Mouse (Mus musculus): ENCODE results near the gene Cbln1. TPM values are rescaled to one million over a fixed set of nuclear protein-coding genes. Genes with fewer than 3 reads are reported as not detected.

Gene Cbln1
- 8.4 and 10.8 TPM in 2 replicates for polyA plus RNA-seq (2014; fragmentation: Nextera tagmentation; extraction: Ambion mirVana)

DNA sequence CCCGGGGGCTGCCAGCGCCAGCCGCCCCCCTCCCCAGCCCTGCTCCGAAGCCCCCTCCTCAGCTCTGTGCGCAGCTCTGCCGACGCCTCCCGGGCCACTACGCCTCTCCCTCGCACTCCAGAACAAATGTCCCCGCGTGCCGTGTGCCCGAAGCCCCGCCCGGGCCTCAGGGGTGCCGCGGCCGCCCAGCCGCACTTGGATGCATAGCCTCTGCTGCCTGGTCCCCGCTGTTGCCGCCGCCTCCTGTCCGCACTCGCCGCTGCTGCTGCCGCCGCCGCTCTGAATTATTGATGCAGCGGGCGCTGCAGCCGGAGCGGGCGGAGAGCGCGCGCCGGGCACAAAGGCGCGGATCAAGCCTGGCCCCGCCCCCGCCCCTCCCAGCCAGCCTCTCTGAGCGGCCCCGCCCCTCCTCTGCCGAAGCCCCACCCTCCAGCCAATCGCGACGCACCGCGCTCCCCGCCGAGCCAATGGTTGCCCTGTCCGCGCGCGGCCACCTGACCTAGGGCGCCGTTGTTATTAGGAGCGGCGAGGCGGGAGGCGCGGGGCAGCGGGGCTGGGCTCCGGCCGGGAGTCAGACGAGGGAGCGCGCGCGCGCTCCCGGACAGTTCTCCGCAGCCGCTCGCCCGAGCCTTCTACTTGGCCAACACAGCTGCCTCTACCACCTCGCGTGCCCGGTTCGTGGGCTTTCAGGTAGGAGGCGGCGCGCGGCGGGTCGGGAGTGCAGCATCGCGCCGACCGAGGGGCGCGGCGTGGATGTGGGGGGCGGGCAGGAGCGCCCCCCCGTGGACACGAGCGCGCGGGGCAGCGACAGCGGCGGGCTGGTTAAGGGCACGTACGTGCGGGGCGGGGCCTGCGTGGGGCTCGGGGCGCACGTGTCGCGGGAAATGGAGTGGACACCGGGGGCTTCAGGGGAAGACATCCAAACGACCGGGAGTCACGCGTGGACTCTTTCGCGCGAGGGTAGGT lies at the start of gene Cbln1:
Gene Cbln1 (minus strand): TSS at position 339 of the 966 bp plus-strand sequence.
- under 1% methylated on average over 112 of the region's 122 CpGs for WGBS
- Histone ChIP-seq H3K4me3 (ENCODE audit: low read depth, low read length) (peak within 1 kb of the TSS; percentile 53), H3K9ac (ENCODE audit: low read length) (peak within 1 kb of the TSS; percentile 71), H3K27ac (ENCODE audit: low read depth, low read length) (0 out of 2 replicates have a peak within 1 kb of the TSS, but pooled peaks have one; percentile 25), H3K36me3 (ENCODE audit: control insufficient read depth, insufficient read depth, low read length) (no peaks in the 10 kb centered on the region), H3K9me3 (ENCODE audit: control insufficient read depth, low read length) (no peaks in the 10 kb centered on the region), H3K4me1 (ENCODE audit: control insufficient read depth, insufficient read depth, low read length) (peaks cover 48% of the 10 kb centered on the region), H3K27me3 (ENCODE audit: control insufficient read depth, insufficient read depth, low read length) (peaks cover 54% of the 10 kb centered on the region), H3K4me2 (peak within 1 kb of the TSS; percentile 95)
- DNase-seq (ENCODE audit: low spot score, missing footprints), result peak; percentile 99
- ATAC-seq (ENCODE audit: low FRiP score), result peak; percentile 93

GRCm38 (mm10) chr8:87517132-87517531 lies 44.7 kb upstream of the Cbln1 start:
- DNase-seq (ENCODE audit: low spot score, missing footprints), result no peak
- Histone ChIP-seq H3K4me3 (ENCODE audit: low read depth, low read length) (no peak overlapping the region), H3K9me3 (ENCODE audit: control insufficient read depth, low read length) (no peaks in the 10 kb centered on the region), H3K27me3 (ENCODE audit: control insufficient read depth, insufficient read depth, low read length) (no peaks in the 10 kb centered on the region), H3K9ac (ENCODE audit: low read length) (no peak overlapping the region), H3K27ac (ENCODE audit: low read depth, low read length) (no peak overlapping the region), H3K4me2 (no peak overlapping the region), H3K36me3 (ENCODE audit: control insufficient read depth, insufficient read depth, low read length) (no peaks in the 10 kb centered on the region), H3K4me1 (ENCODE audit: control insufficient read depth, insufficient read depth, low read length) (no peaks in the 10 kb centered on the region)
- no peak for ATAC-seq (ENCODE audit: low FRiP score)
- 93% methylated on average over 3 of the region's 3 CpGs for WGBS

DNA sequence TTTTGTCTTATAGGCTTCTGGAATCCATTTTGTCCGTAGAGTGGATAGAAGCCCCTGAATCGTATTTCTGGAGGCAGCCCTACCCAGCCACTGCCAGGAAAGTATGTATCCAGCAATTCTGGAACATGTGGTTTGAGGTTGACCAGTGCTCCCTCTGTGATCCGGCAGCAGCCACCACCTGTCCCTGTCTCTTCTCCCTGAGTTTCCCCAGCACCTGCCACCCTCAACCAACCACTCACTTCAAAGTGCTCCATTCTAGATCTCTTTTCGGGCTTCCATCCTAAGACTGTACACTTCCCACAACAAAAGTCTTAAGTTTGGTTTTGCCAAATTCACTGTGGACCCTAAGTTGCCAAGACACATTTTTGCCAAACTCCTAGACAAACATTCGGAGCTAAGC lies 41.4 kb upstream of the Cbln1 start:
- Histone ChIP-seq H3K36me3 (ENCODE audit: control insufficient read depth, insufficient read depth, low read length) (no peaks in the 10 kb centered on the region), H3K9ac (ENCODE audit: low read length) (no peak overlapping the region), H3K9me3 (ENCODE audit: control insufficient read depth, low read length) (no peaks in the 10 kb centered on the region), H3K4me3 (ENCODE audit: low read depth, low read length) (no peak overlapping the region), H3K4me1 (ENCODE audit: control insufficient read depth, insufficient read depth, low read length) (no peaks in the 10 kb centered on the region), H3K4me2 (no peak overlapping the region), H3K27ac (ENCODE audit: low read depth, low read length) (no peak overlapping the region), H3K27me3 (ENCODE audit: control insufficient read depth, insufficient read depth, low read length) (no peaks in the 10 kb centered on the region)
- no peak for ATAC-seq (ENCODE audit: low FRiP score)
- DNase-seq (ENCODE audit: low spot score, missing footprints), result no peak
- 90% methylated on average over 5 of the region's 5 CpGs for WGBS

DNA sequence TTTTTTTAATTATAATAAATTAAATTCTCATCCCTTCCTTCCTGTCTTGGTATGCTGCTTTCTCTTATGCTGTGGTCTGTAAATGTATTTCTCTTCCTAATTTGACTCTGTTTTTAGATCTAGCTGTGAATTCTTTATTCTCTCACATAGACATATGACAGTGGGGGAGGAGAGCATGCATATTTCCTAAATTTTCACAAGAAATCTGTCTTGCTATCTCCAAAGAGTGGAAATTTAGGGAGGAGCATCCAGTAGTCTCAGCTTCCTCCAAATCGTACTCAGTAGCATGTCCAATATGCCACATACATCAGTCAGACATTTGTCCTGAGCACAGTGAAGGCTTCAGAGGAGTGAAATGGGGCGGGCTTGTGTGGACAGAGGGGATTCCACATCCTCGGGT lies 40.9 kb upstream of the Cbln1 start:
- Histone ChIP-seq H3K4me3 (ENCODE audit: low read depth, low read length) (no peak overlapping the region), H3K4me1 (ENCODE audit: control insufficient read depth, insufficient read depth, low read length) (no peaks in the 10 kb centered on the region), H3K9ac (ENCODE audit: low read length) (no peak overlapping the region), H3K27me3 (ENCODE audit: control insufficient read depth, insufficient read depth, low read length) (no peaks in the 10 kb centered on the region), H3K9me3 (ENCODE audit: control insufficient read depth, low read length) (no peaks in the 10 kb centered on the region), H3K36me3 (ENCODE audit: control insufficient read depth, insufficient read depth, low read length) (no peaks in the 10 kb centered on the region), H3K27ac (ENCODE audit: low read depth, low read length) (no peak overlapping the region), H3K4me2 (no peak overlapping the region)
- WGBS, result 86% methylated on average over 3 of the region's 3 CpGs
- ATAC-seq (ENCODE audit: low FRiP score), result no peak
- no peak for DNase-seq (ENCODE audit: low spot score, missing footprints)

GRCm38 (mm10) chr8:87512636-87513035 lies 40.2 kb upstream of the Cbln1 start:
- Histone ChIP-seq H3K4me3 (ENCODE audit: low read depth, low read length) (no peak overlapping the region), H3K27ac (ENCODE audit: low read depth, low read length) (no peak overlapping the region), H3K9me3 (ENCODE audit: control insufficient read depth, low read length) (no peaks in the 10 kb centered on the region), H3K27me3 (ENCODE audit: control insufficient read depth, insufficient read depth, low read length) (no peaks in the 10 kb centered on the region), H3K4me2 (no peak overlapping the region), H3K9ac (ENCODE audit: low read length) (no peak overlapping the region), H3K4me1 (ENCODE audit: control insufficient read depth, insufficient read depth, low read length) (no peaks in the 10 kb centered on the region), H3K36me3 (ENCODE audit: control insufficient read depth, insufficient read depth, low read length) (no peaks in the 10 kb centered on the region)
- no peak for ATAC-seq (ENCODE audit: low FRiP score)
- WGBS, result 88% methylated on average over 6 of the region's 6 CpGs
- no peak for DNase-seq (ENCODE audit: low spot score, missing footprints)

DNA sequence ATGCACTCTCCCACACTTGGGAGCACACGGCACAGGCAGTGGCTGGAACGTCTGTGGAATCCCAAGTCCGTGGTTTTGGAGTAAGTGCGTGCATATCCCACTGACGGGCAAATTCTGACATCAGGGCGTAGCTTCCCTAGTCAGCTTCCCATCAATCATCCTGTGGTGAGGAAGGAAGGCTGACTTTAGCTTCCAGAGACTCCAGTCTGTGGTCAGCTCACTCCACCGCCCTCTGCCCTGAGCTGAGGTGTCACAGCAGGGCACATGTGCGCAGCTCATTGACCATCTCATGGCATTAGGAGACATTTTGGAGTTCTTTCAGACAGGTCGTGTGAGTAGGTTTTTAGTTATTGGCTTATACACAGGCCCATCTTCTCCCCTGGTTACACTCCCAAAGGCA lies 34.6 kb upstream of the Cbln1 start:
- ATAC-seq (ENCODE audit: low FRiP score) (no peak), DNase-seq (ENCODE audit: low spot score, missing footprints) (no peak)
- Histone ChIP-seq H3K9me3 (ENCODE audit: control insufficient read depth, low read length) (no peaks in the 10 kb centered on the region), H3K4me3 (ENCODE audit: low read depth, low read length) (no peak overlapping the region), H3K4me1 (ENCODE audit: control insufficient read depth, insufficient read depth, low read length) (peaks cover 3% of the 10 kb centered on the region; the same call in 1 of the 2 replicates), H3K27ac (ENCODE audit: low read depth, low read length) (no peak overlapping the region), H3K9ac (ENCODE audit: low read length) (no peak overlapping the region), H3K4me2 (no peak overlapping the region), H3K27me3 (ENCODE audit: control insufficient read depth, insufficient read depth, low read length) (no peaks in the 10 kb centered on the region), H3K36me3 (ENCODE audit: control insufficient read depth, insufficient read depth, low read length) (no peaks in the 10 kb centered on the region)
- WGBS, result 71% methylated on average over 9 of the region's 9 CpGs

GRCm38 (mm10) chr8:87504441-87504840 lies 32.0 kb upstream of the Cbln1 start:
- Histone ChIP-seq H3K27me3 (ENCODE audit: control insufficient read depth, insufficient read depth, low read length) (no peaks in the 10 kb centered on the region), H3K4me2 (no peak overlapping the region), H3K36me3 (ENCODE audit: control insufficient read depth, insufficient read depth, low read length) (no peaks in the 10 kb centered on the region), H3K9ac (ENCODE audit: low read length) (no peak overlapping the region), H3K27ac (ENCODE audit: low read depth, low read length) (no peak overlapping the region), H3K9me3 (ENCODE audit: control insufficient read depth, low read length) (no peaks in the 10 kb centered on the region), H3K4me3 (ENCODE audit: low read depth, low read length) (no peak overlapping the region), H3K4me1 (ENCODE audit: control insufficient read depth, insufficient read depth, low read length) (peaks cover 3% of the 10 kb centered on the region; the same call in 1 of the 2 replicates)
- DNase-seq (ENCODE audit: low spot score, missing footprints), result no peak
- 69% methylated on average over 5 of the region's 5 CpGs for WGBS
- no peak for ATAC-seq (ENCODE audit: low FRiP score)

GRCm38 (mm10) chr8:87502684-87503083 lies 30.3 kb upstream of the Cbln1 start:
- no peaks in the 10 kb centered on the region for H3K27me3 ChIP-seq (ENCODE audit: control insufficient read depth, insufficient read depth, low read length)
- no peak overlapping the region for H3K9ac ChIP-seq (ENCODE audit: low read length)
- no peaks in the 10 kb centered on the region for H3K36me3 ChIP-seq (ENCODE audit: control insufficient read depth, insufficient read depth, low read length)
- DNase-seq (ENCODE audit: low spot score, missing footprints) (no peak), ATAC-seq (ENCODE audit: low FRiP score) (no peak)
- no peaks in the 10 kb centered on the region for H3K9me3 ChIP-seq (ENCODE audit: control insufficient read depth, low read length)
- WGBS, result 75% methylated on average over 6 of the region's 6 CpGs
- H3K4me1 ChIP-seq (ENCODE audit: control insufficient read depth, insufficient read depth, low read length), result peaks cover 3% of the 10 kb centered on the region; the same call in 1 of the 2 replicates
- H3K27ac ChIP-seq (ENCODE audit: low read depth, low read length), result no peak overlapping the region
- H3K4me2 ChIP-seq, result no peak overlapping the region
- no peak overlapping the region for H3K4me3 ChIP-seq (ENCODE audit: low read depth, low read length)

DNA sequence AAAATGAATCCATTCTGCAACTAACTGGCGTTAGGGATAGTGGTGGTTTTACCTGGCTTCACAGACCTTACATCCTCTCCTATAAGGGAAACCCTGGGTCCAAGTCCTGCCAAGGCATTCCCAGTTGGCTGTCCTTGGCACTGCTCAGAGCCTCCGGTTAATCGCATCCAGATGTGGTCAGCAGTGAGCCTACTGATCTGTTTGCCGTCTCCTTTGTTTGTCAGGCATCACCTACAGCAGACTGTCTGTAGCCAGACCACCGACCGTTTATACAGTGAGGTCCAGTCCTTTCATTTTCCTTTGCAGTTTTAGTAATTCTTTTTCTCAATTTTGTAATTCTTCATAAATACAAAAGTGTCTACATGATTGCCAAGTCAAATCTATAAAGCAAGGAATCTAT lies 25.2 kb upstream of the Cbln1 start:
- ATAC-seq (ENCODE audit: low FRiP score) (no peak), DNase-seq (ENCODE audit: low spot score, missing footprints) (no peak)
- Histone ChIP-seq H3K36me3 (ENCODE audit: control insufficient read depth, insufficient read depth, low read length) (no peaks in the 10 kb centered on the region), H3K27ac (ENCODE audit: low read depth, low read length) (no peak overlapping the region), H3K4me3 (ENCODE audit: low read depth, low read length) (no peak overlapping the region), H3K4me2 (no peak overlapping the region), H3K9me3 (ENCODE audit: control insufficient read depth, low read length) (no peaks in the 10 kb centered on the region), H3K9ac (ENCODE audit: low read length) (no peak overlapping the region), H3K4me1 (ENCODE audit: control insufficient read depth, insufficient read depth, low read length) (peaks cover under 1% of the 10 kb centered on the region; the same call in 1 of the 2 replicates), H3K27me3 (ENCODE audit: control insufficient read depth, insufficient read depth, low read length) (no peaks in the 10 kb centered on the region)
- WGBS, result 89% methylated on average over 6 of the region's 6 CpGs

Data from midbrain, embryonic 11.5 days (tissue).